Mouse (Mus musculus): ENCODE measurements around the gene Olfr464. TPM values are rescaled to one million over a fixed set of nuclear protein-coding genes. Genes with fewer than 3 reads are reported as not detected.

The Olfr464 gene
- total and polyA plus RNA-seq, 3 experiments: not detected

DNA sequence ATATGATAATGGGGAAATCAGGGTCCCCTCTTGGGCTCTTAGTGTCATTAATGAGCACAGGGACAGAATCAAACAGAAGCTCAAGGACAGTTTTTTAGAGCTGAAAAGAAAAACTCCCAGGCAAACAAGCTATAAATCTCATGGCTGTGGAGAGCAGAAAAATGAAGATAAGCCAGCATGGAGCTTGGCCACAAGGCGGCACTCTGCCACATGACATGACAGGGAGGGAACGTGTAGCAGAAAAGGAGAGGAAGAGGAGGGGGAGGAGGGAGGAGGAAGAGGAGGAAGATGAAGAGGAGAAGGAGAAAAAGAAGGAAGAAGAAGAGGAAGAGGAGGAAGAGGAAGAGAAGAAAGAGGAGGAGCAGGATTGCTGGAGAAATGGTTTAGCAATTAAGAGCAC lies 29.2 kb upstream of the Olfr464 start:
- Histone ChIP-seq H3K9ac (ENCODE audit: insufficient read depth, low read depth) (no peak overlapping the region), H3K36me3 (replicated peaks in 1 of 2; ENCODE audit: control insufficient read depth in 1 of 2, insufficient read depth in 1 of 2, low read length in 1 of 2) (no peaks in the 10 kb centered on the region), H3K27me3 (replicated peaks) (peaks cover 61% of the 10 kb centered on the region), H3K4me2 (ENCODE audit: insufficient read depth, low read depth, poor library complexity, severe bottlenecking) (peak overlapping the region; percentile 62), H3K4me3 (replicated peaks in 1 of 3; ENCODE audit: low read depth in 2 of 3, low read length in 2 of 3, poor library complexity in 1 of 3) (no peak overlapping the region), H3K9me3 (replicated peaks; ENCODE audit: low read length) (no peaks in the 10 kb centered on the region), H3K79me2 (replicated peaks; ENCODE audit: control insufficient read depth, extremely low read depth, insufficient read depth, poor library complexity, severe bottlenecking) (no peaks in the 10 kb centered on the region), H3K4me1 (ENCODE audit: control insufficient read depth in 1 of 2, insufficient read depth in 2 of 2) (peaks cover 0 to 3% of the 10 kb centered on the region in 2 experiments; a peak in 1 of 4 replicates), H3K27ac (ENCODE audit: insufficient read depth, low read depth) (no peak overlapping the region)
- DNase-seq (ENCODE audit: extremely low read depth): peak; percentile 44
- no peak for TF ChIP-seq MAX (IDR thresholded peaks at IDR 0.05; ENCODE audit: low read length)
- TF ChIP-seq GABPA (IDR thresholded peaks at IDR 0.05; ENCODE audit: insufficient replicate concordance, low read depth, low read length): no peak
- peak; percentile 58 for TF ChIP-seq SMC3 (IDR thresholded peaks at IDR 0.05; ENCODE audit: low read depth, low read length)
- TF ChIP-seq HCFC1 (IDR thresholded peaks at IDR 0.05; ENCODE audit: low read depth, low read length): no peak
- TF ChIP-seq JUND (conservative IDR thresholded peaks at IDR 0.05; ENCODE audit: low read depth, low read length): no peak
- TF ChIP-seq RCOR1 (conservative IDR thresholded peaks at IDR 0.05; ENCODE audit: low read depth, low read length): no peak
- TF ChIP-seq MAZ (IDR thresholded peaks at IDR 0.05; ENCODE audit: low read depth, low read length): peak; percentile 32; the same call in 1 of the 2 replicates
- TF ChIP-seq TCF12 (IDR thresholded peaks at IDR 0.05; ENCODE audit: low read depth, low read length): no peak
- TF ChIP-seq CHD1 (IDR thresholded peaks at IDR 0.05; ENCODE audit: low read depth, low read length): no peak
- TF ChIP-seq MEF2A (IDR thresholded peaks at IDR 0.05; ENCODE audit: borderline replicate concordance, low read depth, low read length): no peak
- TF ChIP-seq E2F4 (IDR thresholded peaks at IDR 0.05; ENCODE audit: insufficient replicate concordance, low read depth, low read length): no peak
- peak; percentile 35 to 88; a peak in 3 of 4 replicates for TF ChIP-seq CTCF (conservative IDR thresholded peaks at IDR 0.05 in 1 of 2, IDR thresholded peaks at IDR 0.05 in 1 of 2; ENCODE audit: low read depth in 2 of 2, low read length in 2 of 2)
- TF ChIP-seq SIN3A (IDR thresholded peaks at IDR 0.05; ENCODE audit: low read length): no peak
- no peak for TF ChIP-seq PAX5 (IDR thresholded peaks at IDR 0.05; ENCODE audit: low read length)
- TF ChIP-seq RAD21 (IDR thresholded peaks at IDR 0.05; ENCODE audit: low read depth, low read length): peak; percentile 51
- in situ Hi-C loops (cut with MboI; ENCODE audit: low pct_ligation_motif_present, low pct_unique_long_range_greater_than_20kb, low sequenced_read_pairs): no loop called here
- dilution Hi-C loops (cut with MboI; ENCODE audit: extremely low pct_ligation_motif_present, extremely low pct_unique_long_range_greater_than_20kb, low sequenced_read_pairs): no loop called here

DNA sequence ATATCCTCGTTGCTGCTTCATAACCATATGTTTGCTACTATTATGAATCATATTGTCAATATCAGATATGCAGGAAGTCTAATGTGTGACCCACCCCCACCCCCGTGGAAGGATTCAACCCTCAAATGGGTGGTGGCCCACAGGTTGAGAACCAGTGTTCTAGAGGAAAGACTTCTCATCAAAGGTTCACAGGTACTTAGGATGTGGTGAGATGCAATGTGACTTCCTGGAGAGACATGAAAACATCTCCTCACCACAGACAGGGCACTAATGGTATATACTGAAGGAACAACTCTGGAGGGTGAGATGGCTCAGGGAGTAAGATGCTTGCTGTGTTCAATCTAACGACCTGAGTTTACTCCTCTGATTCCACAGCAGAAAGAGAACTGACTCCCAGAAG lies 14.7 kb upstream of the Olfr464 start:
- Histone ChIP-seq H3K27me3 (replicated peaks) (peaks cover 67% of the 10 kb centered on the region), H3K27ac (ENCODE audit: insufficient read depth, low read depth) (no peak overlapping the region), H3K36me3 (replicated peaks in 1 of 2; ENCODE audit: control insufficient read depth in 1 of 2, insufficient read depth in 1 of 2, low read length in 1 of 2) (no peaks in the 10 kb centered on the region), H3K9ac (ENCODE audit: insufficient read depth, low read depth) (no peak overlapping the region), H3K79me2 (replicated peaks; ENCODE audit: control insufficient read depth, extremely low read depth, insufficient read depth, poor library complexity, severe bottlenecking) (no peaks in the 10 kb centered on the region), H3K9me3 (replicated peaks; ENCODE audit: low read length) (peaks cover 5% of the 10 kb centered on the region), H3K4me1 (ENCODE audit: control insufficient read depth in 1 of 2, insufficient read depth in 2 of 2) (no peaks in the 10 kb centered on the region), H3K4me3 (replicated peaks in 1 of 3; ENCODE audit: low read depth in 2 of 3, low read length in 2 of 3, poor library complexity in 1 of 3) (no peak overlapping the region), H3K4me2 (ENCODE audit: insufficient read depth, low read depth, poor library complexity, severe bottlenecking) (no peak overlapping the region)
- in situ Hi-C loops (cut with MboI; ENCODE audit: low pct_ligation_motif_present, low pct_unique_long_range_greater_than_20kb, low sequenced_read_pairs): no loop called here
- DNase-seq (ENCODE audit: extremely low read depth): no peak
- dilution Hi-C loops (cut with MboI; ENCODE audit: extremely low pct_ligation_motif_present, extremely low pct_unique_long_range_greater_than_20kb, low sequenced_read_pairs): no loop called here
- TF ChIP-seq ZMIZ1 (IDR thresholded peaks at IDR 0.05; ENCODE audit: low read depth, low read length): no peak
- no peak for TF ChIP-seq CHD1 (IDR thresholded peaks at IDR 0.05; ENCODE audit: low read depth, low read length)
